Comparison of ENCODE assay signal across 24 mouse cellular contexts in genomic region chr4:108336765-108337164, GRCm38 (mm10). TPM values are rescaled to one million over a fixed set of nuclear protein-coding genes. Genes with fewer than 3 reads are reported as not detected.
"Had no signal": no experiment of that assay in that cellular context is flagged by ENCODE, and none has a peak within 500 bp of the region (broad histone marks: within the 10 kb centered on the region; RNA-seq: fewer than 3 reads in every experiment).

No protein-coding gene starts in this region.

- H3K4me2 ChIP-seq: lung, embryonic 15.5 days; midbrain, embryonic 12.5 days; neural tube, embryonic 12.5 days; stomach, embryonic 15.5 days had no signal

- H3K4me1 ChIP-seq: lung, embryonic 15.5 days had no signal

- ATAC-seq: liver, postnatal 0 days; lung, postnatal 0 days; midbrain, embryonic 16.5 days had no signal

- H3K4me3 ChIP-seq: lung, embryonic 15.5 days; megakaryocyte, embryonic 14.5 days; midbrain, embryonic 12.5 days; neural tube, embryonic 12.5 days; stomach, embryonic 15.5 days had no signal

- H3K9ac ChIP-seq: liver, postnatal 0 days; lung, embryonic 15.5 days; midbrain, embryonic 12.5 days; neural tube, embryonic 12.5 days; stomach, embryonic 15.5 days had no signal

- H3K9me3 ChIP-seq: lung, embryonic 15.5 days; megakaryocyte, embryonic 14.5 days; midbrain, embryonic 12.5 days; neural tube, embryonic 12.5 days; stomach, embryonic 15.5 days had no signal

- H3K27me3 ChIP-seq: lung, embryonic 15.5 days; megakaryocyte, embryonic 14.5 days; midbrain, embryonic 12.5 days; neural tube, embryonic 12.5 days; stomach, embryonic 15.5 days had no signal

- H3K27ac ChIP-seq: lung, embryonic 15.5 days; macrophage; midbrain, embryonic 12.5 days; neural tube, embryonic 12.5 days; stomach, postnatal 0 days had no signal

- DNase-seq: liver, postnatal 0 days; lung, adult 2 months; lung, postnatal 14 days; lung, postnatal 36 days; midbrain, embryonic 14.5 days; right cerebral cortex, postnatal 14 days; thymus, adult 2 months; thymus, postnatal 25 days; thymus, postnatal 4 days had no signal

RNA-seq across cellular contexts. Expression of gene Shisal2a, which starts 46.4 kb away (rescaled TPM):
- total RNA-seq: megakaryocyte progenitor cell, adult 5-6 weeks; monocyte, adult 5-6 weeks; neutrophil, adult 5-6 weeks had no signal
- polyA plus RNA-seq: macrophage; spleen, adult 2 months; testis, adult 2 months; thymus, adult 2 months; urinary bladder, adult 2 months had no signal
